Mouse (Mus musculus): Measurements from ENCODE around the gene Armt1. TPM values are rescaled to one million over a fixed set of nuclear protein-coding genes. Genes with fewer than 3 reads are reported as not detected.

Gene Armt1
- polyA plus RNA-seq, 1 experiment from 2014 or later = 27.5 TPM

DNA sequence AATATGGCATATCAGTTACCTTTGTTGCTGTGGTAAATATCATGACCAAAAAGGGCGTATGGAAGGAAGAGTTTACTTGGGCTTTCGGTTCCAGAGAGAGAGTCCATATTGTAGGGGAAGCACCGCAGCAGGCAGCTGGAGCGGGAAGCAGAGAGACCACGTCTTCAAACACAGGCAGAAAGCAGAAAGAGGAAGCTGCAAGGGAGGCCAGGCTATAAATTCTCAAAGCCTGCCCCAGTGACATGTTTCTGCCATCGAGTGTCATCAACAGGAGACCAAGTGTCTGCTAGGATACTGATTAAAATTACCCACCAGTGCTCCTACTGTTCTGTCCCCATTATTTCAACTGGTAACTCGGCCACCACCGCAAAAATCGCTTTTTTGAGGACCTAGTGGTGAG, 52.7 kb downstream of the Armt1 start:
- Histone ChIP-seq H3K27me3 (no peaks in the 10 kb centered on the region), H3K36me3 (no peaks in the 10 kb centered on the region), H3K27ac (no peak overlapping the region), H3K4me3 (replicated peaks) (no peak overlapping the region), H3K9me3 (no peaks in the 10 kb centered on the region), H3K4me2 (no peak overlapping the region), H3K4me1 (replicated peaks) (0 out of 2 replicates have a peak, but pooled peaks cover 11% of the 10 kb centered on the region), H3K9ac (replicated peaks) (no peak overlapping the region)
- ATAC-seq (ENCODE audit: insufficient number of reproducible peaks, insufficient read depth, low FRiP score, low TSS enrichment, low read depth) = no peak
- 75% methylated on average over 9 of the region's 9 CpGs for WGBS

DNA sequence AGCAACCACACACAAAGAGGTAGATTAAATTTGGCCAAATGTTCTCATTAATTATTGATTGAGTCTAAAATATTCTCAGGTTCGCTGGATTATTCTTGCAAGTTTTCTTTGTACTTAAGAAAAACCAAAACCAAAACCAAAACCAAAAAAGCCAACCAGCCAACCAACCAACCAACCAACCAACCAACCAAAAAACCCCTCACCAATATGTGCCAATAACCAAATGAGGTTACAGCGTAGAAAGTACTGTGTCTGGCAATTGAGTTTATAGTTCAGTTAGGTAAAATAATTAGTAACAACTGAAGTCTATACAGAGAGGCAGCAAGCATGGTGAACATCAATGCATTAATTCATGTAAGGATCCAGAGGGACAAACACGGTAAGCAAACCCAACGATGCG, 57.6 kb downstream of the Armt1 start:
- Histone ChIP-seq H3K27me3 (no peaks in the 10 kb centered on the region), H3K4me2 (no peak overlapping the region), H3K9me3 (no peaks in the 10 kb centered on the region), H3K4me3 (replicated peaks) (no peak overlapping the region), H3K4me1 (replicated peaks) (no peaks in the 10 kb centered on the region), H3K9ac (replicated peaks) (no peak overlapping the region), H3K27ac (no peak overlapping the region), H3K36me3 (no peaks in the 10 kb centered on the region)
- WGBS = 77% methylated on average over 5 of the region's 5 CpGs
- ATAC-seq (ENCODE audit: insufficient number of reproducible peaks, insufficient read depth, low FRiP score, low TSS enrichment, low read depth) = no peak

DNA sequence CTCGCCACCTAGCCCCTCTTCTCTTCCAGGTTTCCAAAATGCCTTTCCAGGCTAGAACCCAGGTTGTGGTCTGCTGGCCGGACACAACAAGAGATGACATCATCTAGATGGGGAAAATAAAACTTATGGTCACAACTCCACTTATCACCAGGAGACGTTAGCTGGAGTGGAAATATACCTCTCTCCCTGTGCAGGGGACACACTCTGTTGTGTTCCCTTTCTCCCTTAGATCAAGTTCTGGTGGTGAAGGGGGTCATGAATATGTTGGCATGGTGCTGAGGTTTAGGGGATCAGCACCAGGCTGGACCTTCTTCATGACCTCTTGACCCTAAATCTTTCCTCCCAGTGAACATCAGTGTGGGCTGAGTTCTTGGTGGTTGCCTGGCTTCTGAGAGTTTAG, 59.0 kb downstream of the Armt1 start:
- no peak overlapping the region for H3K9ac ChIP-seq (replicated peaks)
- no peaks in the 10 kb centered on the region for H3K36me3 ChIP-seq
- 47% methylated on average over 3 of the region's 3 CpGs for WGBS
- H3K27ac ChIP-seq = no peak overlapping the region
- H3K4me2 ChIP-seq = no peak overlapping the region
- H3K4me1 ChIP-seq (replicated peaks) = no peaks in the 10 kb centered on the region
- ATAC-seq (ENCODE audit: insufficient number of reproducible peaks, insufficient read depth, low FRiP score, low TSS enrichment, low read depth) = no peak; the same call in 1 of the 2 replicates
- no peak overlapping the region for H3K4me3 ChIP-seq (replicated peaks)
- no peaks in the 10 kb centered on the region for H3K9me3 ChIP-seq
- no peaks in the 10 kb centered on the region for H3K27me3 ChIP-seq

- no peak for ATAC-seq (ENCODE audit: insufficient number of reproducible peaks, insufficient read depth, low FRiP score, low TSS enrichment, low read depth)
- no peak overlapping the region for H3K27ac ChIP-seq
- H3K9me3 ChIP-seq = no peaks in the 10 kb centered on the region
- no peaks in the 10 kb centered on the region for H3K27me3 ChIP-seq
- H3K4me1 ChIP-seq (replicated peaks) = no peaks in the 10 kb centered on the region
- no peak overlapping the region for H3K9ac ChIP-seq (replicated peaks)
- 64% methylated on average over 1 of the region's 1 CpGs for WGBS
- no peak overlapping the region for H3K4me3 ChIP-seq (replicated peaks)
- no peak overlapping the region for H3K4me2 ChIP-seq
- no peaks in the 10 kb centered on the region for H3K36me3 ChIP-seq
Measured at GRCm38 (mm10) chr10:4492045-4492444, 59.8 kb downstream of the Armt1 start.

GRCm38 (mm10) chr10:4492909-4493308, 60.6 kb downstream of the Armt1 start:
- H3K9me3 ChIP-seq = no peaks in the 10 kb centered on the region
- H3K9ac ChIP-seq (replicated peaks) = no peak overlapping the region
- no peaks in the 10 kb centered on the region for H3K4me1 ChIP-seq (replicated peaks)
- no peak overlapping the region for H3K4me2 ChIP-seq
- H3K27me3 ChIP-seq = no peaks in the 10 kb centered on the region
- no peak for ATAC-seq (ENCODE audit: insufficient number of reproducible peaks, insufficient read depth, low FRiP score, low TSS enrichment, low read depth)
- H3K36me3 ChIP-seq = no peaks in the 10 kb centered on the region
- H3K27ac ChIP-seq = no peak overlapping the region
- no peak overlapping the region for H3K4me3 ChIP-seq (replicated peaks)
- 12% methylated on average over 4 of the region's 4 CpGs for whole genome bisulfite sequencing

- Histone ChIP-seq H3K4me3 (replicated peaks) (no peak overlapping the region), H3K4me2 (no peak overlapping the region), H3K9ac (replicated peaks) (no peak overlapping the region), H3K9me3 (no peaks in the 10 kb centered on the region), H3K4me1 (replicated peaks) (no peaks in the 10 kb centered on the region), H3K27me3 (no peaks in the 10 kb centered on the region), H3K36me3 (no peaks in the 10 kb centered on the region), H3K27ac (no peak overlapping the region)
- no peak for ATAC-seq (ENCODE audit: insufficient number of reproducible peaks, insufficient read depth, low FRiP score, low TSS enrichment, low read depth)
- WGBS = 89% methylated on average over 8 of the region's 8 CpGs
Measured at GRCm38 (mm10) chr10:4503251-4503650, 71.0 kb downstream of the Armt1 start.

Other genes with a start within 250 kb of the Armt1 start
- 15.7 and 18.1 TPM in 2 replicates for gene Akap12, start 166.1 kb upstream of the Armt1 start, polyA plus RNA-seq (2016; fragmentation: Nextera tagmentation; extraction: Ambion mirVana)
- 18.8 TPM in 2 replicates for gene Zbtb2, start 44.4 kb upstream of the Armt1 start, polyA plus RNA-seq (2016; fragmentation: Nextera tagmentation; extraction: Ambion mirVana)
- 49.0 and 53.5 TPM in 2 replicates for gene Rmnd1, start 79 bp upstream of the Armt1 start, polyA plus RNA-seq (2016; fragmentation: Nextera tagmentation; extraction: Ambion mirVana)
- gene Ccdc170, start 50.0 kb downstream of the Armt1 start, polyA plus RNA-seq (2016; fragmentation: Nextera tagmentation; extraction: Ambion mirVana) = 0.06 and 0.24 TPM in 2 replicates
- gene Esr1, start 179.1 kb downstream of the Armt1 start, polyA plus RNA-seq (2016; fragmentation: Nextera tagmentation; extraction: Ambion mirVana) = 0.82 and 1.1 TPM in 2 replicates

Measured in limb, embryonic 12.5 days (tissue).